Mouse (Mus musculus): ENCODE results near the gene Fra10ac1. TPM values are rescaled to one million over a fixed set of nuclear protein-coding genes. Genes with fewer than 3 reads are reported as not detected.

The Fra10ac1 gene
- polyA plus RNA-seq, 1 experiment from 2014 or later = 49.4 TPM

DNA sequence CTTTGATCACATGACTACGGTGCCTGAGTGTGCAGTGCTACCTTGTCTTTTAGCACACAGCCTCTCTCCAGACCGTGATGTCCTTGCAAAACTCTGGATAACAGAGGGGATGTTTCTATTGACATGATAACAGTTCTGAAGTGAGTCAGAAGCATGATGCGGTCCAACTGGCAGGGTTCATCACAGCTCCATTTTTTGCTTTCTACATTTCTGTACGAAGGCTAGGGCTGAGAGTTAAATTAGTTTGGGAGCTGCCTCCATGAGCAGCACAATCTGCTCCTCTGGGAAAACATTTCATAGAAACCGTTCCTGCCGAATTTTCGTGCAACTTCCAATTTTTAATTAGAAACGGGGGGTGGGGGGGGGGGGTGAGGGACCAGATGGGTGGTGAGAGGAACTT lies 25.7 kb upstream of the Fra10ac1 start:
- Histone ChIP-seq H3K4me2 (replicated peaks) (no peak overlapping the region), H3K36me3 (no peaks in the 10 kb centered on the region), H3K27me3 (replicated peaks) (no peaks in the 10 kb centered on the region), H3K4me1 (0 out of 2 replicates have a peak, but pooled peaks cover 5% of the 10 kb centered on the region), H3K4me3 (no peak overlapping the region), H3K9ac (no peak overlapping the region), H3K27ac (no peak overlapping the region), H3K9me3 (no peaks in the 10 kb centered on the region)
- ATAC-seq (ENCODE audit: low FRiP score, low read depth) = no peak
- 88% methylated on average over 8 of the region's 8 CpGs for WGBS

DNA sequence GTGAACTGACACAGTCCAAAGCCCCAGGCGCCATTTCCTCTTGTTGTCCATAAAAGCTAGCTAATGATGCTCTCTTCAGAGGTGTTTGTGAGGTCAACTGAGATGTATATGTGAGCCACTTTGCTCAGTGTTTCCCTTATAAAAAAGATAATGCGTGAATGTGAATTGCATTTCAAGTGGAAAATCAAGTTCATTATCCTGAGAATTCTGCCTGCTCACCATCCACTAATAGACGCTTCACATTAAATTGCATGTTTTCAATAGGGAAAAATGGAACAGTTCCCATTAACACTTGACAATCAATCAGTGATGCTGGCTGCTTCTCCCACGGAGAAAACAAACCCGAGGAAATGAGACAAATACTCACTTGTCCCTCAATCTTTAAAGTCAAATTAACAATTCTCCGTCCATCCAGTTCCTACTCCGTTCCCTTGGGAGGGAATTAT lies 22.2 kb upstream of the Fra10ac1 start:
- 0 out of 2 replicates have a peak, but pooled peaks cover 5% of the 10 kb centered on the region for H3K4me1 ChIP-seq
- no peaks in the 10 kb centered on the region for H3K9me3 ChIP-seq
- 53% methylated on average over 7 of the region's 7 CpGs for WGBS
- H3K4me2 ChIP-seq (replicated peaks) = no peak overlapping the region
- no peaks in the 10 kb centered on the region for H3K36me3 ChIP-seq
- no peak overlapping the region for H3K9ac ChIP-seq
- no peak overlapping the region; the same call in 1 of the 2 replicates for H3K27ac ChIP-seq
- no peaks in the 10 kb centered on the region for H3K27me3 ChIP-seq (replicated peaks)
- ATAC-seq (ENCODE audit: low FRiP score, low read depth) = no peak
- H3K4me3 ChIP-seq = no peak overlapping the region

DNA sequence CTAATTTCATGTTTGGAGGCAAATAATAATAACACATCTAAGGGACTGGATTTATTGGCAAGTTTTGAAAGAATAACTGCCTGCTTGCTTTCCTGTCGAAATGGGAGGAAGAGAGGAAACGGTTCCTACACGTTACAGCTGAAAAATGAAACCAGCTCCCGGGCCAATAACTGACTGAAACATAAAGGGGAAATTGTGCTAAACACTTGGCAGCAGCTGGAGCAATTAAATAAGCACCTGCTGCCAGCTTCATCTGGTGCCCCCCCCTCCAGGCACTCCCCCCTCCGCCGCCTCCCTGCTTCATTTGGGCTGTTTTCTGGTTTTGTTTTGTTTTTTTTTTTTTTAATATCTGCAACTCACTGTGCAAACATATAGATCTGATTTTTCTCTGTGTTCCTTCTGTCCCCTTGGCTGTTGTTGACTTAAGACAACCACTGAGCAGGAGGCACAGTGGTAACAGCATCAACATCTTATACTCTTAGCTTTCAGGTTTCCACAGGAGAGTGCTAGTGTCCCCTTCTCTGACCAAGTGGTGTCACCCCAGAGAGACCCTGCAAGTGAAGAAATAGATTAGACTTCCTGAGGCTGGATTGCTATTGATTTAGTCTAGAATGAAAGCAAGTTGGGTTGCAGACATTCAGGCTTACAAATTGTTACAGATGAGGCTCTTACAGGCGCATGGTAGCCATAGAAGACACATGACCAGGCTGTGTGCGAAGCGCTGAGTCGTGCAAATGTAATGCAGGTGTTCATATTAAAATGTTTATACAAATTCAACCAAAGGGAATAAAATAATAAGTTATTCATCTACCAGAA lies 21.6 kb upstream of the Fra10ac1 start:
- no peaks in the 10 kb centered on the region for H3K27me3 ChIP-seq (replicated peaks)
- no peaks in the 10 kb centered on the region for H3K36me3 ChIP-seq
- H3K4me1 ChIP-seq = 0 out of 2 replicates have a peak, but pooled peaks cover 5% of the 10 kb centered on the region
- no peak overlapping the region for H3K9ac ChIP-seq
- no peak overlapping the region for H3K4me3 ChIP-seq
- no peak overlapping the region; the same call in 1 of the 2 replicates for H3K27ac ChIP-seq
- 0 out of 2 replicates have a peak, but pooled peaks have one; percentile 37 for ATAC-seq (ENCODE audit: low FRiP score, low read depth)
- 62% methylated on average over 10 of the region's 10 CpGs for WGBS
- no peaks in the 10 kb centered on the region for H3K9me3 ChIP-seq
- no peak overlapping the region for H3K4me2 ChIP-seq (replicated peaks)

DNA sequence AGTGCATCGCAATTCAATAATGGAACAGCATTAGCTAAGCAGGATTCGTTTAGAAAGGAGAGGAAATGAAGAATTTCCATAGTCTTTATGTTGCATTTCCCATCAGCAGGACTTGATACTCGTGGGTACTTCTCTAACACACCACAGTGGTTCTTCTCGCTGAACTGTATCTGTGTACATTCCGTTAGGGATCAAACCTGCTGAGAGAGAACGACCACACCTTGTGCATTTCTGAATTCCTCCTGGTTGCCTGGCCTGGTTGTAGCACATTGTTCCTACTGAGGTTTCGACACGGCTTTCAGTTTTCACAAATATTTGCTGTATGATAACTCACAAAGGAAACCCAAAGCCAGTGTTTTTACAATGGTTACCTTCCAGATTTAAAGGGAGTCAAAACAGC lies 20.8 kb upstream of the Fra10ac1 start:
- no peak overlapping the region for H3K4me3 ChIP-seq
- H3K36me3 ChIP-seq = no peaks in the 10 kb centered on the region
- no peak overlapping the region for H3K4me2 ChIP-seq (replicated peaks)
- H3K9me3 ChIP-seq = no peaks in the 10 kb centered on the region
- H3K4me1 ChIP-seq = 0 out of 2 replicates have a peak, but pooled peaks cover 5% of the 10 kb centered on the region
- 82% methylated on average over 8 of the region's 8 CpGs for WGBS
- H3K27me3 ChIP-seq (replicated peaks) = no peaks in the 10 kb centered on the region
- no peak for ATAC-seq (ENCODE audit: low FRiP score, low read depth)
- H3K9ac ChIP-seq = no peak overlapping the region
- H3K27ac ChIP-seq = no peak overlapping the region

DNA sequence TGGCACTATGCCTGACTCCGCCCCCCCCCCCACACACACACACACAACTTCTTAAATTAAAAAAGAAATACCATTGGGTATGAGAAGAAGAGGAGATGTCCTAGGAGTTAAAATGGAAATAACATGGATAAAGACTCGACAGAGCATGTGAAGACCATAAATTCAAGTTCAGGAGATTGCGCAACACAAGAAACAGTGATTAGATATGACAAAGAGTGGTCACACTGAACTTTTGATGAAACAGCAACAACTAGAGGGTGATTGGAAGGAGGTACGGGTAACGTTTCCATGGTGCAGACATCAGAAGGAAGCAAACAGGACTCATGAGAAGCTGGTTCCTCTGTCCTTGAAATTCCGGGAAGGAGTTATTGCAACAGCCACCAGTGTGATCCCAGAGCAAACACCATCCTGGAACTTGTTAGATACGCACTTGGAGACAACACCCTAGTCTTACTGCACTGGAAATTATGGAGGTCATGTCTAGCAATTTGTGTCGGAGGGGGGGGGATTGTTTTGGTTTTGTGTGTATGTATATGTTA lies 18.4 kb upstream of the Fra10ac1 start:
- Histone ChIP-seq H3K27me3 (replicated peaks) (no peaks in the 10 kb centered on the region), H3K27ac (no peak overlapping the region), H3K4me1 (peaks cover 15% of the 10 kb centered on the region; the same call in 1 of the 2 replicates), H3K4me3 (no peak overlapping the region), H3K4me2 (replicated peaks) (no peak overlapping the region), H3K36me3 (no peaks in the 10 kb centered on the region), H3K9me3 (no peaks in the 10 kb centered on the region), H3K9ac (no peak overlapping the region)
- no peak for ATAC-seq (ENCODE audit: low FRiP score, low read depth)
- WGBS = 87% methylated on average over 8 of the region's 8 CpGs

DNA sequence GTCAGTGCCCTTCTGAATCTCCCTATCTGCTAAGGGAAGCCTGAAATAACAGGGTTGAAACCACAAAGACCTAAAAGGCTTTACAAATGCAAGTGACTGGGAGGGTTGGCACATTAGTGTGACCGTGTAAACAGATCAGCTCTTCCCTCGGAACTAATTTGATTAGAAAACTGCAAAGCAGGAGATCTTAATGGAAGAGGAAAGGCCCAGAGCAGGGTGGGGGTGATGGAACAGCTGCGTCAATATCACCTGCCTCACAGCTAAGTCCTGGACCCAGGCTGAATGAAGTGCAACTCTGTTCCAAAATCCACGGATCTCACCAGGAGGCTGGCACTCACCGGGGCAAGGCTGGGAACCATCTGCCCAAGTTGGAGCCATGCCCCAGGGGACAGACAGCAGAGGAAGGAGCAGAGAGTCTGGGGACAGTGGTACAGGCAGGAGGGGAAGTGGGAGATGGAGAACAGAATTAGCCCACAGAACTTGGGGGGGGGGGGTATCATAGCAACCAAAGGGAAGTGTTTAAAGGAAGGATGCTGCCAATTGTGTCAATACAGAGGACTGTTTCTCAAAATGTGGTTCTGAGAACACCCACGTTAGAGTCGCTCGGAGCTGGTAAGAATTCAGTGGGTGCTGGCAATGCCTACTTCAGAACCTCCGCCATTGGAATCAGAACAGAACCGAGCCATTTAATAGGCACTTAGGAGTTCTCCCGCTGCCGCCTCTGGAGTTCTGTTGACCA lies 14.4 kb upstream of the Fra10ac1 start:
- H3K9ac ChIP-seq = no peak overlapping the region
- H3K4me3 ChIP-seq = no peak overlapping the region
- H3K36me3 ChIP-seq = no peaks in the 10 kb centered on the region
- H3K27ac ChIP-seq = peak overlapping the region; percentile 12; the same call in 1 of the 2 replicates
- peaks cover 11% of the 10 kb centered on the region; the same call in 1 of the 2 replicates for H3K4me1 ChIP-seq
- no peak overlapping the region for H3K4me2 ChIP-seq (replicated peaks)
- no peaks in the 10 kb centered on the region for H3K9me3 ChIP-seq
- H3K27me3 ChIP-seq (replicated peaks) = no peaks in the 10 kb centered on the region
- ATAC-seq (ENCODE audit: low FRiP score, low read depth) = peak; percentile 78
- 67% methylated on average over 12 of the region's 12 CpGs for WGBS

DNA sequence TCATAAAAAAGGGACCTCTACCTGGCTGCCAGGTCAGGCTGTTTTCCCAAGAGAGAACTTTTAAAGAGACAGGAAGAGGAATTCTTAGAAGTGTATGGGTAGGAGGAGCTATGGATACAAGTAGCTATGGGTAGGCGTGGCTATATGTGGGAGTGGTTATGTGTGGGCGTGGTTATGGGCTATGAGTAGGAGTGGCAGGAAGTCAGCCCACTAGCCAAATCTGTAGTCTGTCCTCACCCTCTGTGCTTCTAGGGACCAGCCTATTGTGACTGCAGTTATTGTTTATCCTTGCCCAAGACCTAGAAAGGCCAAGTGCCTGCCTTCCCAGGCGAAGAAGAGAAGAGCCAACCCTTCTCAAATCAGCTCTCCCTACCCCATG lies 13.9 kb upstream of the Fra10ac1 start:
- H3K4me2 ChIP-seq (replicated peaks) = no peak overlapping the region
- H3K4me3 ChIP-seq = no peak overlapping the region
- peaks cover 11% of the 10 kb centered on the region; the same call in 1 of the 2 replicates for H3K4me1 ChIP-seq
- no peaks in the 10 kb centered on the region for H3K27me3 ChIP-seq (replicated peaks)
- H3K27ac ChIP-seq = no peak overlapping the region
- H3K36me3 ChIP-seq = no peaks in the 10 kb centered on the region
- WGBS = 44% methylated on average over 3 of the region's 3 CpGs
- H3K9ac ChIP-seq = no peak overlapping the region
- ATAC-seq (ENCODE audit: low FRiP score, low read depth) = peak; percentile 59
- H3K9me3 ChIP-seq = no peaks in the 10 kb centered on the region

DNA sequence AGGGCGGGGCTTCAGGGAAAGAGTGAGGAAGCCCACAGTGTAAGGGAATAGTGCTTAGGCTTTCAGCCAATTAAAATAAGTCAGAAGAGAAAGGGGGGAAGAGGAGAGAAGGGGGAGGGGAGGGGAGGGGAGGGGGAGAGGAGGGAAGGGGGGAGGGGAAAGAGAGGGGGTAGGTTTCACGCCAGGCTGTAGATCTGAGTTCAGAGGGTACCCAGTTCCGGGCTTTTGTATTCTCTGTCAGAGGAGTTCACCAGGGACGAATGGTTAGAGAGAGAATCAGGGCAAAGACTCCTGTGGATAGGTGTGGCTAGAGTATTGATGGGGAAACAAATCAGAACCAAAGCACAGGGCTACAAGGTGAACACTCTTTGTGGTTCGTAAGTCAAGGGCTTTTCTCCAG lies 12.6 kb upstream of the Fra10ac1 start:
- H3K36me3 ChIP-seq = no peaks in the 10 kb centered on the region
- no peak for ATAC-seq (ENCODE audit: low FRiP score, low read depth)
- 74% methylated on average over 5 of the region's 5 CpGs for WGBS

DNA sequence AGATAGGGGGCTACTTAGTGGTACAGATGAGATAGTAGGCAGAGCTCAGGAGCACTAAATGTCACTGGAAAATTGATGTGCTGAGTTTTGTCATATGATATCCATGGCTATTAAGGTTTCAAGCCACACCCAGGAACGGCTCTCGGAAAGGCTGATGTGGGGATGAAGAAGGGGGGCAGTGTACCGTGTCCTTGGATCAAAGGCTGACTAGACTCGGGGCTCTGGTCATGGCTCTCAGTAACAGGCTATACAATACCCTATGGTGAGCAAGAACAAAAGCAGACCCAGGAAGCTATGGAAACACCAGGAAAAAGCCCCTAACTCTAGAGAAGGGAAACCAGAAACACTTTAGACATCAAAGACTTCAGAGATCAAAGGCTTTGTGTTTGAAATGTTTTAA lies 8.6 kb upstream of the Fra10ac1 start:
- no peak overlapping the region for H3K9ac ChIP-seq
- H3K27ac ChIP-seq = no peak overlapping the region
- no peaks in the 10 kb centered on the region for H3K27me3 ChIP-seq (replicated peaks)
- 7% methylated on average over 4 of the region's 4 CpGs for WGBS
- no peaks in the 10 kb centered on the region for H3K36me3 ChIP-seq
- H3K4me3 ChIP-seq = no peak overlapping the region
- no peak for ATAC-seq (ENCODE audit: low FRiP score, low read depth)
- H3K4me1 ChIP-seq = no peaks in the 10 kb centered on the region
- H3K9me3 ChIP-seq = no peaks in the 10 kb centered on the region
- H3K4me2 ChIP-seq (replicated peaks) = no peak overlapping the region

More for the DNA sequence above, 12.6 kb upstream of the Fra10ac1 start:
- Histone ChIP-seq H3K4me2 (replicated peaks) (no peak overlapping the region), H3K4me3 (no peak overlapping the region), H3K27me3 (replicated peaks) (no peaks in the 10 kb centered on the region), H3K27ac (no peak overlapping the region), H3K4me1 (peaks cover 11% of the 10 kb centered on the region; the same call in 1 of the 2 replicates), H3K9me3 (no peaks in the 10 kb centered on the region), H3K9ac (no peak overlapping the region)

DNA sequence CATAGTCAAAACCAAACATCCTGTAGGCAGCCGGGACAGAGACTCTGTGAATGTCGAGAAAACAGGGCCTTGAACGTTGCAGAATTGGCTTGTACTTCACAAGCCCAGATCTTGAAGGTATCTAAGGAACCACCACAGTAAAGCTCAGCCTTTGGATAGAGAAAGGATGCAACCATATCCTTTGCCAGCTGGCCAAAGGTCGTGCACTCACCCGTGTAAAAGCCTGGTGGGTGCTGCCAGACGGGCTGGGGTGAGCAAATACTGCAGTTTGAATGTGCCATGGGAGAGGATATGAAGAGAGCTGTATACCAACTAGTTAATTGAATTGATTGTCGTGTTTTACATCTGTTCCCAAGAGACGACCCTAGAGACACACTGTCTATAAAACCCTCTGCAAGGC lies 8.1 kb upstream of the Fra10ac1 start:
- Histone ChIP-seq H3K27ac (no peak overlapping the region), H3K9ac (no peak overlapping the region)

DNA sequence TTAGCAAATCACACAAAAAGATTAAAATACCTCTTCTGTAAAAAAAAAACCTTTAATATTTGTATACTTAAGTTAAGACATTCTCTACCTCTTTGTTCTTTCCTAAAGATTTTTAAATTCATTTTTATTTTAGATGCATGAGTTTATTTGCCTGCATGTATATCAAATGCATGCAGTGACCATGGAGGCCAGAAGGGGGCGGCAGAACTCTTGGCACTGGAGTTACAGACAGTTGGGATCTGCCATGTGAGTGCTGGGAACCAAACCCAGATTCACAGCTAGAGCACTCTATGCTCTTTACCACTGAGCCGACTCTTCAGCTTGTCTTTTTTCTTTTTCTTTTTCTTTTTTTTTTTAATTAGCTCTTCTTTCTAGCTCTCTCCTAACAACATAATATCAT lies 4.7 kb upstream of the Fra10ac1 start:
- Histone ChIP-seq H3K9me3 (no peaks in the 10 kb centered on the region), H3K4me1 (peaks cover 2% of the 10 kb centered on the region; the same call in 1 of the 2 replicates), H3K27ac (no peak overlapping the region), H3K4me2 (replicated peaks) (no peak overlapping the region), H3K4me3 (no peak overlapping the region), H3K36me3 (no peaks in the 10 kb centered on the region), H3K27me3 (replicated peaks) (no peaks in the 10 kb centered on the region), H3K9ac (no peak overlapping the region)
- no peak for ATAC-seq (ENCODE audit: low FRiP score, low read depth)
- WGBS = 56% methylated on average over 2 of the region's 2 CpGs

More for the DNA sequence above, 8.1 kb upstream of the Fra10ac1 start:
- H3K27me3 ChIP-seq (replicated peaks) = no peaks in the 10 kb centered on the region
- no peaks in the 10 kb centered on the region for H3K36me3 ChIP-seq
- no peak for ATAC-seq (ENCODE audit: low FRiP score, low read depth)
- H3K9me3 ChIP-seq = no peaks in the 10 kb centered on the region
- H3K4me3 ChIP-seq = no peak overlapping the region
- 17% methylated on average over 8 of the region's 8 CpGs for WGBS
- no peak overlapping the region for H3K4me2 ChIP-seq (replicated peaks)
- H3K4me1 ChIP-seq = no peaks in the 10 kb centered on the region

DNA sequence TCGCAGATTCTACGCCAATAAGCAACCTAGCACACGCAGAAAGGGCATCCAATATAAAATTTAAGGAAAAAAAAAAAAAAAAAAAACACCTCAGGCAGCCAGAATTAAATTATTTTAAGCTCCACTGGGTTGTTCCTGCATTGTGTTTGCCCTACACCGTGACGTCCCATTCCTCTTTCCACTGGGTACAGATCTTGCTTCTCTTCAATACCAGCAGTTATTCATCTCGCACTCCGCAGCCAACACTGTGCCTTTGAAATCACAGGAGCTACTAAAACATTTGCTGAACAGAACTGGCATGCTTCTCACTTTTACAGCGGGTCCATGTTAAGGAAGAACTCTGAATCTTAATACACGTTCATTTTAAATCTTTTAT lies 717 bp upstream of the Fra10ac1 start:
- H3K4me2 ChIP-seq (replicated peaks) = peak overlapping the region; percentile 69
- H3K27me3 ChIP-seq (replicated peaks) = no peaks in the 10 kb centered on the region
- peak overlapping the region; percentile 80 for H3K27ac ChIP-seq
- H3K9me3 ChIP-seq = no peaks in the 10 kb centered on the region
- H3K36me3 ChIP-seq = no peaks in the 10 kb centered on the region
- peaks cover 9% of the 10 kb centered on the region for H3K4me1 ChIP-seq
- peak overlapping the region; percentile 64 for H3K9ac ChIP-seq
- peak overlapping the region; percentile 57 for H3K4me3 ChIP-seq
- ATAC-seq (ENCODE audit: low FRiP score, low read depth) = peak; percentile 54
- 13% methylated on average over 9 of the region's 9 CpGs for whole genome bisulfite sequencing
